Mouse (Mus musculus): ENCODE data around the gene Cpvl. TPM values are rescaled to one million over a fixed set of nuclear protein-coding genes. Genes with fewer than 3 reads are reported as not detected.

Cpvl gene
- not detected in 2 replicates for total RNA-seq (2015; ENCODE audit: low replicate concordance)
- total RNA-seq (2017; ENCODE audit: low replicate concordance), result not detected in 2 replicates

DNA sequence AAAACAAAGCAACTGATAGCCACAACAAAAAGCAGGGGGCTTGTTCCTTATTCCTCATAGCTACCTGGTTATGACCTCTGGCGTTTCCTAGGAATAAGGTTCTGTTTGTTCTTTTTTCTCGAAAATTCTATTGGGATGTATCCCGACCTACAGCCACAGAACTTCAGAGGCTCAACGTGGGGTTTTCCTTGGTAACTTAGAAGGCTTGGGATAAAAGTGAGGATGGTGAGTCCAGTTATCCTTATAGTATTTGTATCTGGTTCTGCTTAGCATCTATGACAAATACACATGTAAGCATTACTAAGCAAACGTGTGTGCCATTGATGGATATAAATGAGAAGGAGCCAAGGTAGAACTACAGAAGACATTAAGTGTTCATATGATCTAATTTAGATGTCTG is at the start of gene Cpvl:
TSS of gene Cpvl (minus strand) at position 101 of the 400 bp plus-strand sequence.
- no peak for ATAC-seq (replicated peaks; ENCODE audit: low FRiP score, poor library complexity, severe bottlenecking)

DNA sequence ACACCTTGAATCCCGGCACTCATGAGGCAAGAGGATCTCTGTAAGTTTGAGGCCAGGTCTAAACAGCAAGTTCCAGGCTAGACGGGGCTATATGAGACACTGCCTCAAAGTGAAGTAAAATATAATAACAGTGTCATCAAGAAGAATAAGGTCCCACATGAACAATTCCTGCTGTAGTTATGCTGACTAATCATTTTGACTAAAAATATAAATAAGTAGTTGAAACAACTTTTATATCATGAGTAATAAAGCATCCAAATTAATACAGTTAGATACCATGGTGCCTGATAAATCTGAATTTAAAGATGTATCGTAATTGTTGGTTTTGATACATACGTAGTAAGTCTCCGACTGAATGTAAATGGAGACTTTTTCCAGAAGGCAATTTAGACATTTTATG is 45.4 kb upstream of the Cpvl start:
- no peak for ATAC-seq (replicated peaks; ENCODE audit: low FRiP score, poor library complexity, severe bottlenecking)

DNA sequence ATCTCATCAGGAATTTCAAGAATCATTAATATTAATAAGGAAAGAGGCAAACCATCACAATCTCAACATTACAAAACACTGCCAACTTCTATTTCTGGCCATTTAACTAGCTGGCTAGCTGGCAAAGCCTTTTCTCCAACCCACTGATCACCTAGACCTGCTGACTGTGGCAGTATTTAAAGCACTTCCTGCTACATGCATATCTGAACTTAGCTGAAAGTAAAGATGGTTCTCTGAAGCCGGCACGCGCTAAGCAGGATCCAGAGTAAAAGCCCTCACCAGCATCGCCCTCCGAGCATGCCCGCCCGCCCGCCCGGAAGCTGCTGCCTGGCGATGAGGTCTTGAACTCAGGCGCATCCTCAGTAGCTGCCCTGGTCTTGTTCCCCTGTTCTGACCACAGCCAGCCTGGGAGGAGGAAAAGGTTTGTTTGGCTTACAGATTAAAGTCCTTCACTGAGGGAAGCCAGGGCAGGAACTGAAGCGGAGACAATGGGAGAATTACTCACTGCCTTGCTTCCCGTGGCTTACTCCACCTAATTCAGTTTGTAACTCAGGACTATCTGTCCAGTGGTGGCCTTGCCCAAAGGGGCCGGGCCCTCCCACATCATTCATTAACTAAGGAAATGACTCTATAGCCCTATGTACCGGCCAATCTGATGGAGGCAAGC is 42.8 kb upstream of the Cpvl start:
- ATAC-seq (replicated peaks; ENCODE audit: low FRiP score, poor library complexity, severe bottlenecking), result no peak

DNA sequence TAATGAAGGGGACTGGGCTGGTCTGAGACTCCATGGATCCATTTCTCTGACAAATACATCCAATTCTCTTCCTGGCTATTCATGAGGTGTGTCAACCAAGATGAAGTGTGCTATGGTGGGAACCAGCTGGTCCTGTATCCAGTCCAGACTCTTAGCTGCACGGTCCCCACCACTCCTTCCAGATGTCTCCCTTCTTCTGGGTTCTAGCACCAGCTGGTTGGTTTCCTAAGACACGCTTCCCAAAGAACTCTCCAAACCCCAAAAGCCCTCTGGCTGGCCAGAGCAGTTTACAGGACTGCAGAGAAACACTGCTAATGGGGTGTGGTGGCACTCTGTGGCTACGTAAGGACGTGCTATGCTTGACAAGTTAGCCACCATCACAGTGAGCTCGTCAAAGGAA is 40.4 kb upstream of the Cpvl start:
- ATAC-seq (replicated peaks; ENCODE audit: low FRiP score, poor library complexity, severe bottlenecking), result no peak

DNA sequence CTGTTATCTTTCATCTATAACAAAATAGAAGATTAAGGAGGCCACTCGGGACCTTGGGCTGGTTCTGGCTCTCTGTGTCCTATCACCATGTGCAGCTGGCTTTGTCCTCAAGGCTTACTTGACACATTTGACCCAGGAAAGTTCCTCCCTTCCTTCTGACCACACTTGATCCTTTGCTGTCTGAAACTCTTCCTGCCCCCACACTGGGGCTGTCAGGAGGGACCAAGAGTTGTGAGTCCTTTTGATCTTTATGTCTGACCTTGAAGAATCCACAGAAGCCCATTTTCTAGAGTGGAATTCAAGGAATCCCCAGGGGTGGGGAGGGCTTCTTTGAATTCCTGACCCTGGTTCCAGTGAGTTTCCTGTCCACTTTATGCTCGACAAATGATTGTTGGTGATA is 39.6 kb upstream of the Cpvl start:
- no peak for ATAC-seq (replicated peaks; ENCODE audit: low FRiP score, poor library complexity, severe bottlenecking)

DNA sequence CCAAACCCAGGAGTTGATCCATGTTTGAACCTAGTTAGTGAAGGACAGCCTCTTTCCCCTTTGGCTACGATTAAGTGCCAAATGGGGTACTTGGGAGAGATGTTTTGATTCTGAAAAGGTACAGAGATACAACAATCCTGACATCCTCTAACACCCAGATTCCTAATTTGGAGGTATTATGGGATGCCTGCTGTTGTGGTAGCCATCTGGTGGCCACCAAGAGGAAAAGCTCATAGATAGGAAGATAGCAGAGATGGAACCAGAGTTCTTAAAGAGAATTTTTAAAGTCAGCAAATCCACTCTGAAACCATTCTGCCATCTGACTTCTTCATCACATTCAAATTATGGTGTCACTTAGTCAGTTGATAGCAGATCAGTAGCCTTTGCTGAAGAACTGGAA is 33.7 kb upstream of the Cpvl start:
- ATAC-seq (replicated peaks; ENCODE audit: low FRiP score, poor library complexity, severe bottlenecking), result no peak

DNA sequence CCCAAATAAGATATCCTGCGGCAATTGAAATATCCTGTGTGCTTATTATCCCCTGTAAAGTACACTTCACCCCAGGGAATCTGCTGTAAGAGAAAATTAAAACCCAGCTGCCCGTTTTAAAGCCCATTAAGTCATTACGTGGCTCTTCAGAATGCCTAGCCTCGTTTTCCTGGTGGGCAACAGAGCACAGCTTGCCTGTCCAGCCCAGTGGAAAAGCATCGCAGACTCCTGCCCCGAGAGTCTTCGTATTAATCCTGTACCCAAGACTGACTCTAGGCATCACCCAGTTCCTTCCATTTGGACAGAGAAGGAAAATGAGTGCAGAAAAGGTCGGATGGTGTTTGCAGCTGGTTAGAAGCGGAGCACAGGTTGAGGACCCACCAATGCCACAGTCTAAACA is 31.9 kb upstream of the Cpvl start:
- no peak for ATAC-seq (replicated peaks; ENCODE audit: low FRiP score, poor library complexity, severe bottlenecking)

DNA sequence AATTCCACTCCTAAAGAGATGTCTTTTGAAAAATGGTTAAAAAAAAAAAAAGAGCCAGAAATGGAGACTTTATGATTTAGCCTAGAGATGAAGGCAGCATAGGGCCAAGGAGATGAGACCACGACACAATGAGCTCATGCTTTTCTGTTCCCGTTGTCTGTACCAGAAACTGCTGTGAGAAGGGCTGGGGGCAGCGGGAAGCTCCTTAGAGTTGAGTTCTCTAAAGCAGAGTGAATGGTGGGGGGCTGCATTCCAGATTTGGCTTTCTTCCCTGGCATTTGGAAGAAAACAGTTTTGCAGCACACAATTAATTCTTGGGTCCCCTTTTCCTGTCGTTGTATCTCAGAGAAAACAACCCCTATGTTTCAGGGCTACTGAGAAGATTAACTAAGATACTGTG is 30.8 kb upstream of the Cpvl start:
- ATAC-seq (replicated peaks; ENCODE audit: low FRiP score, poor library complexity, severe bottlenecking), result no peak

DNA sequence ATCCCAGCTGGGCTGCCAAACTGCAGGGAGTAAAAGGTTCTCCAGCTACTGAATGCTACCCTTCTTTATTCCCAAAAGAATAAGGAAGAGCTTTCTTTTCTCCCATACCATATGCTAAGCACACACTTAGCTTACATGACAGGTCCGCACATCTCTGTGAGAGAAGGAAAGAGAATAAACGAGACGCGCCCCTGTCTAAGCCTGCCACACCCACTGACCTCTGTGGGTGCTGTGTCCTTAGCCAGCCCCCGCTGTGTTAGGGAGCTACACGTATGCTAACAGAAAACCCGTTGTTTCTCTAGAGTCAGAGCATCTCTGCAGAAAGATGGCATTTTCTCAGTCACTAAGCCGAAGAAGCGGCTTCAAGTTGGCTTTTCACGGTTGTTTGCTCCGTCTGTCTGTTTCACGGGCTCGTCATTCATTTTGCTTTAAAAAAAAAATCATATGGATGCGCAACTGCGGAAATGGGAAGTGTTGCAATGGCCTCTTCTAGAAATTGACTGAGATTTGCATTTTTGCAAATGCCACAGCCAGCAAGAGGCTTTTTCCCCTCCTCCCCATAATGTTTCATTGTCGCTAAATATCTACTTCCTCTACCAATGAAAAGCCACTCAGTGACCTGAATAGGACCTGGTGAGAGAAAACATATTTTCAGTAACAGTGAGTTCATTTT is 30.1 kb upstream of the Cpvl start:
- ATAC-seq (replicated peaks; ENCODE audit: low FRiP score, poor library complexity, severe bottlenecking), result no peak

DNA sequence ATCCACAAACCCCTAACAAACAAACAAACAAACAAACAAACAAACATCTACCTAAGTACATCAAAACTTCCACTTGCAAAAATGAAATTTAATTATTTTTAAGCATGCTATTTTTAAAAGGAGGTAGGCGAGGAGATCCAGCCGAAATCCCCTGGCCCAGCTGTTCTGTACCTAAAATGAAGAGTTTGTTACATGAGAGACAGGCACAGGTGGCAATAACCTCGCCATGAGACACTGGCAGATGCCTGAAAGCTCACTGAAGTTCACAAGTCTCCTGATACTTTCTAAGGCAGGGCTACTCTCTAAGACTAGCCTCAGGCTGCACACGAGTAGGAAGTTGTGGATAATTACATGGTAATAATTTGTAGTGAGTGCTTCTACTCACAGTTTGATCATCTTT is 26.8 kb upstream of the Cpvl start:
- no peak for ATAC-seq (replicated peaks; ENCODE audit: low FRiP score, poor library complexity, severe bottlenecking)

DNA sequence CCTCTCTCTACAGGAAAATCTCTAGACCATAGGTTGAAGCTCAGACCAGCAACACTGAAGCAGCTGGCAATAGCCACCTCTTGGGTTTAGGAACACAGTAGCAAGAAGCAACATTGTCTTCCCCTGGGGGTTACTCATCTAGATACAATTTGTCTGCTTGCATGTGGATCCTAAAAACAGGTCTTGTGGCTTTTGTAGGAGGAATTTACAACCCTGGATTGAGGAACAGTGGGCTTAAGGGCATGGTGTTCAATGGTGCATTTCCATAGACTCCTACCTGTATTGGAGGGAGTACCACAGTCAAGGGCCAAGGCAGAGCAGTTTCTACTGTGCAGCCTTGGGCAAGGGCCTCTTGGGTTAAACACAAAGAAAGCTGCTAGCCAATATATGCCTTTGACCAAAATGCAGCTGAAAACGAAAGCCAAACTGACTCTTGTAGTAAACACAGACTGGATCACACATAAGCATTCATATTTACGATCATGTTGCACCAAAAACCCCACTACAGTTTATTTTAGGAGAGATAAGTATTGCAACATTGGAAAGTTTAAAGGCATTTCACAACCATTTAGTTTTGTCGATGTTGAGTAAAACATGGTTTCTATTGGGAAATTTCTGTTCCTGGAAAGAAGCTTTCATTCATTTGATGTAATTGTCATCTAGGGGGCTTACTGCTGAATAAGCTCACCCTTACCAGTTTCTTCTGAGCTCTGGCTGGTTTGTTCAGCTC is 17.9 kb upstream of the Cpvl start:
- no peak for ATAC-seq (replicated peaks; ENCODE audit: low FRiP score, poor library complexity, severe bottlenecking)

DNA sequence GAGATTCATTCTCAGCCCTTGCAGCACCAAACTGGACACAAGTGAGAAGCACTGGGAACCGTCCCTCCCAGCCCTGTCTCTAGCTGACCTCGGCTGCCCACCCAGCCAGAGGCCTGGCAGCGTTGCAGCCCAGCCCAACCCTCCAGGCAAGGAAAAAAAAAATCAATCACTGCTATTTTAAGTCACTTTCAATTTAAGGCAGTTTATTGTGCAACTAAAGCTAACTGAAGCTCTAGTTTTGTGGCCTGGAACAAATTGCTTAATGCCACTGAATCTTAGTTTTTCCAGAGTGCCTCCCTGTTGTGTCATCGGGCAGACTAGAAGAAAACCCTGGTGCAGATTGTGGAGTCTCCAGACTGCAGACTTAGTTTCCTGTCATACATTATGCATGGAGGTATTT is 17.0 kb upstream of the Cpvl start:
- ATAC-seq (replicated peaks; ENCODE audit: low FRiP score, poor library complexity, severe bottlenecking), result no peak

DNA sequence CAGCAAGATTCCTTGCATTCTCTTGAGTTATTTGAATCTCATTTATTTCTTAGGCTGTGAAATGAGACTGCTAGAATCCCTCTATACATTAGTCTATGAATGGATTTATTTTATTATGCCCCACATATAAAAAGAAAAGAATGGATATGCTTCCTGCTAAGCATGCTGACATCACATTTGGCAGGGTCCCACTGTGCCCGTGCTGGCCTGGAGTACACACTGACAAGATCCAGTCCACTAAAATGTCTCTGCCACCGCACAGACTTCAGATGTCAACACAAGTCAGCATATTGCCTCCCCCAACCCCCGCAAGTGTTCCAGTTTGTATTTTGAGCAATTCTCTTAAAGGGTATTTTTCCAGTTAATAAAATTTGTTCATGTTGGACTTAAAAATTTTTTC is 13.9 kb upstream of the Cpvl start:
- no peak for ATAC-seq (replicated peaks; ENCODE audit: low FRiP score, poor library complexity, severe bottlenecking)

DNA sequence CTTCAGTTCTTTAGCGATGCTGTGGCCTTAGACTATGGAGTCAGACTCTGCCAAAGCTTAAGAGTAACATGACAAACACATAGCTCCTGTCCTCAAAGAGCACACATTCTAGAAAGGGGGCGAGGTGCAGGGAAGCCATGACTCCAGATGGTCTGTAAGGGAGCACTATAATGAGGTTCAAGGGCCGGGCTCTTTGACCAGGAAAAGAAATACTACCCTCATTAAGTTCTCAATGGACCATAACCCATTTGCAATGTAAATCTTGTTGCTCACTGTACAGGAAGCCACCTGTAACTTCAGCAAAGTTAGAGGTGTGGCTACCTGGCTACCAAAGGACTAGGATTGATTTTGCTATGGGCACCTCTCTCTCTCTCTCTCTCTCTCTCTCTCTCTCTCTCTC is 8.8 kb upstream of the Cpvl start:
- no peak for ATAC-seq (replicated peaks; ENCODE audit: low FRiP score, poor library complexity, severe bottlenecking)

DNA sequence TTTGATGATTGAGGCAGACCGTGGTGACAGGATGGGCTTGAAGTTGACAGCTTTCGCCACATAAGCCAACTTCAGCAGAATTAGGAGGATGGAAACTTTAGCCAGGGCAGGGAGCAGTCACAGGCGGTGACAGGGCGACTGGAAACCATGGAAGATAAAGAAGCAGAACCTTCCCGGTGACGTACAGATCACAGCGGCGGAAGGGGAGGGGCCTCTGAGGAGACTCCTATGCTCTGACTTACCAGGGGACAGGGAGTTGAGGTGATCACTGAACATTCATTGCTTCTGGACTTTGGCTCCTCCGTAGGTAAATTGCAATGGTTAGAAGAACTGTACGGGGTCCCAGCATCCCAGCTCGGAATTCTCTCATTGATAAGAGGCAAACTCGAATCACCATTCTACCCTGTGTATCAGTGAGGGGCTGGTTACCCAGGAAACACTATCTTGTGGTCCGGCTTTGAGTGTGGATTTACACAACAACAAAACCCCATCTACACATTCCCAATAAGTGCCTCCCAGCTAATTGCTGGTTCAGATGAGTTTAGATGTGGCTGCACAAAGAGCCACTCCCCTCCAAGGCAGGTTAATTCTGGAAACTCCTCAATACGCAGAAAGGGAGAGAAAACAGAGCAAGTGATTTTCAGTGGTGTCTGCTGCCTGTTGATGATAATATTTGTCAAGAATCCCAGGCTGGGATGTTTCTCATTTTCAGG is 8.0 kb upstream of the Cpvl start:
- no peak for ATAC-seq (replicated peaks; ENCODE audit: low FRiP score, poor library complexity, severe bottlenecking)

DNA sequence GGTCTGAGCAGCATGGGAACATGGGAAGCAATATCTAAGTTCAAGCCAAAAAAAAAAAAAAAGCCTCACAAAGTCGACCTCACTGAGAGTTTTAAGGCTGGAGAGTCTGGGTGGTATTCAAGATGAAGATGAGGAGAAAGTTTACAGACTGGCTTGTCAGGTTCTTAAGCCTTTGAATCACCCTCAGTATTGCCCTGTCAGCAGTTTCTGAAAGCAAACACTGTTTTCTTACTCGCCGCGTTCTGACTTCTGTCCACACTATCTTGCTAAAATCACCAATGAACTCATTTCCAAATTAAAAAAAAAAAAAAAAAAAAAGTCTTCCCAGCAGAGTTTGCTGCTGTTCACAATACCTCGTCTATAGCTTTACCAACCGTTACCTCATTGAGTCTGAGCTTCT is 5.3 kb upstream of the Cpvl start:
- ATAC-seq (replicated peaks; ENCODE audit: low FRiP score, poor library complexity, severe bottlenecking), result no peak

DNA sequence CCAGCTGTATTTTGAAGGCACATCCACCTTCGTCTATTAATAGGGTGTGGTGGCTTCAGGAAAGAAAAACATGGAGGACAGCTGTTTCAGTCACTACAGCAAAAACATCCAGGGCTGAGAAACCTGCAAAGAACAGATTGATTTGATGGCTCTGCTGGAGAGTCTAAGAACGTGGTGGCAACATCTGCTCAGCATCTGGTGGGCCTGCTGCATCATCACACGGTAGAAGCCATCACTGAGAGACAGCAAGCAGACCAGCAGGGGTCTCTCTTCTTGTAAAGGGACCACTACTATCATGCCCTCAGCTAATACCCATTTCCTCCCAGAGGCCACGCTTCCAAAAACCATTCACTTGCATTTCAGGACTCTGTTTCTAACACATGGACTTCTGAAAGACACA is 4.1 kb upstream of the Cpvl start:
- ATAC-seq (replicated peaks; ENCODE audit: low FRiP score, poor library complexity, severe bottlenecking), result no peak

DNA sequence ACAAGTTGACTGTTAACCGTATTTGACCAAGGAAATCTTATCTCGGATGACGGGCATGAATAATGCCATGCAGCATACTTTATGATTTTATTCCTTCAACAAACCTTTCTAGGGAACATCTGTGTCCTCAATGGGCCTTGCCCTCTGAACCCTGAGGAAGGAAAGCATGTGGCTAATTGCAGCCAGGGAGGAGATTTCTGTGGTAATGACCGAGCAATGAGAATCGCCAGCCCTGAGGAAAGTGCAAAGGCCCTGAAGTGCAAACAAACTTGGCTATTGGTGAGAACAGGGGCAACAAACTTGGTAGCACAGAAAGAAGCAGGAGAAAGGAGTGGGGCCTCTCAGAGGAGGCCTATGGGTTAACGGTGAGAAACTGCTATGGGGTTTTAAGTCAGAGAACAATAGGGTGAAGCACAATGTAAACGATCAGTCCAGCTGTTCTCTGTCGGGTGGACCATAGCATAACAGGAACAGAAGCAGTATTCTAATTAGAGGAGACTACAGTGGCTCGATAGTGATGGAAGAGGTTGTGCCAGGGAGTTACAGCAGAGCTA is 3.7 kb upstream of the Cpvl start:
- ATAC-seq (replicated peaks; ENCODE audit: low FRiP score, poor library complexity, severe bottlenecking), result no peak

DNA sequence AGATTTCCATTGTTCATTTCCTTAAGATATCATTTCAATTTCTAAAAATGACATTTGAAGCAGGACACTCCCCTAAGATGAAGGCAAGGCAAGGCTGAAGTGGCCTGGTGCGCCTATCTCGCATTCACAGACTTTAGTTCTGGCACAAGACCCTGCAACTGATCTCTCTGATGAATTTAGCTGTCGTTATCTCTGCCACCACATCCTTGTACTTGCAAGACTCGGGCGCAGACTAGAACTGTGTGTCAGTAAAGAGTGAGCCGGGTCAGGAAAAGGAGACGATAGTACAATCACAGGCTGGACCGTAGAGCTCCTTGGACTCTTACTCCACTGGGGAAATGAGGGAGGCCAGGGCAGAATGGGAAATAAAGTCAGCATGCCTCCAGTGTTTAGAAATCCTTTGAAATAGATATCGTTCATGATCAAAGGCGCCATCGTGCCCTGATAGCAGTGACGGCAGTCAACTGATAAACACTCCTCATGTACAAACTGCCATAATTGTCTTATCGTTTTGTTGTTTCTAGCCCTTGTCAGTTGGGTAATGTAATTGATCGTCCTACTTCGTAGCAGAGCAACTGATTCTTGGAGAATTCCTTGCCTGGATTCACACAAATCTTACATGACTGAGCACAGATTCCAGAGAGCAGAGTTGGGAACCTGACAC is 2.5 kb upstream of the Cpvl start:
- peak; percentile 46 for ATAC-seq (replicated peaks; ENCODE audit: low FRiP score, poor library complexity, severe bottlenecking)

DNA sequence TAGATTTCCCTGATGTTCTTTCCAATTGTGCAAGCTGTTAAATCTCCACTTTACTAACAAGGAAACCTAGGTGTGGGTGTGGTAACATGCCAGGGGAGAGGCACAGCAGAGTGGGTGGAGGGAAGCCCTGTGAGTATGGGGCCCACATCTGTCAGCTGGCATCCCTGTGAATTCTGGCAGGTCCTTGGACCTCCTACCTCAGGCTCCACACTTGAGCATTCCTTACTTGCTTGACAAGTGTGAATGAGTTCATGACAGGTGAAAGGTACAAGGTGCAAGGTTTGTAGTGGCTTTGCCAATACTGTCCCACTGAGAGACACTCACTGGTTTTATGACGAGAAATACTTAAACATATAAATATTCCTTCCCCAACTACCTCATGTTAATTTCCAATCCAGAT is 4.4 kb downstream of the Cpvl start:
- ATAC-seq (replicated peaks; ENCODE audit: low FRiP score, poor library complexity, severe bottlenecking), result no peak

Measured in erythroid progenitor cell, adult 5-6 weeks (primary cell).